Mouse (Mus musculus): Measurements from ENCODE around the gene Man2a2.

The Man2a2 gene

GRCm38 (mm10) chr7:80371041-80371751, at the start of gene Man2a2:
TSS of gene Man2a2 (minus strand) at chr7:80371375.
- in situ Hi-C loops (cut with MboI, MseI) = no loop called here

GRCm38 (mm10) chr7:80420586-80420985, 49.4 kb upstream of the Man2a2 start:
- in situ Hi-C loops (cut with MboI, MseI) = loop anchor here (25.0 kb wide), 1 partner anchor 1442 kb away; the partner anchor contains the start of genes Gm10160 and Tm6sf1

- in situ Hi-C loops (cut with MboI, MseI) = loop anchor here (25.0 kb wide), 1 partner anchor 1443 kb away; the partner anchor contains the start of genes Gm10160 and Tm6sf1
These were observed 48.1 kb upstream of the Man2a2 start for GRCm38 (mm10) chr7:80419278-80419677.

GRCm38 (mm10) chr7:80418036-80418435, 46.9 kb upstream of the Man2a2 start:
- in situ Hi-C loops (cut with MboI, MseI) = loop anchor here (25.0 kb wide), 1 partner anchor 1444 kb away; the partner anchor contains the start of genes Gm10160 and Tm6sf1

- in situ Hi-C loops (cut with MboI, MseI) = loop anchor here (25.0 kb wide), 1 partner anchor 1445 kb away; the partner anchor contains the start of genes Gm10160 and Tm6sf1
These were observed 46.4 kb upstream of the Man2a2 start for GRCm38 (mm10) chr7:80417601-80418000.

GRCm38 (mm10) chr7:80416969-80417368, 45.8 kb upstream of the Man2a2 start:
- in situ Hi-C loops (cut with MboI, MseI) = loop anchor here (25.0 kb wide), 1 partner anchor 1445 kb away; the partner anchor contains the start of genes Gm10160 and Tm6sf1

GRCm38 (mm10) chr7:80414303-80414855, 43.2 kb upstream of the Man2a2 start:
- in situ Hi-C loops (cut with MboI, MseI) = loop anchor here (25.0 kb wide), 1 partner anchor 1448 kb away; the partner anchor contains the start of genes Gm10160 and Tm6sf1

GRCm38 (mm10) chr7:80413512-80414302, 42.5 kb upstream of the Man2a2 start:
- in situ Hi-C loops (cut with MboI, MseI) = loop anchor here (25.0 kb wide), 1 partner anchor 1449 kb away; the partner anchor contains the start of genes Gm10160 and Tm6sf1

- in situ Hi-C loops (cut with MboI, MseI) = loop anchor here (25.0 kb wide), 1 partner anchor 1450 kb away; the partner anchor contains the start of genes Gm10160 and Tm6sf1
These were observed 41.6 kb upstream of the Man2a2 start for GRCm38 (mm10) chr7:80412781-80413180.

GRCm38 (mm10) chr7:80412279-80412678, 41.1 kb upstream of the Man2a2 start:
- in situ Hi-C loops (cut with MboI, MseI) = loop anchor here (25.0 kb wide), 1 partner anchor 1450 kb away; the partner anchor contains the start of genes Gm10160 and Tm6sf1

GRCm38 (mm10) chr7:80410380-80410779, 39.2 kb upstream of the Man2a2 start:
- in situ Hi-C loops (cut with MboI, MseI) = loop anchor here (25.0 kb wide), 1 partner anchor 1452 kb away; the partner anchor contains the start of genes Gm10160 and Tm6sf1

- in situ Hi-C loops (cut with MboI, MseI) = loop anchor here (25.0 kb wide), 1 partner anchor 1455 kb away; the partner anchor contains the start of genes Gm10160 and Tm6sf1
These were observed 36.5 kb upstream of the Man2a2 start for GRCm38 (mm10) chr7:80407712-80408111.

GRCm38 (mm10) chr7:80406186-80406585, 35.0 kb upstream of the Man2a2 start:
- in situ Hi-C loops (cut with MboI, MseI) = loop anchor here (25.0 kb wide), 1 partner anchor 1456 kb away; the partner anchor contains the start of genes Gm10160 and Tm6sf1

- in situ Hi-C loops (cut with MboI, MseI) = loop anchor here (25.0 kb wide), 1 partner anchor 1457 kb away; the partner anchor contains the start of genes Gm10160 and Tm6sf1
These were observed 34.1 kb upstream of the Man2a2 start, which contains the start of gene Furin for GRCm38 (mm10) chr7:80405188-80405695. TSS of gene Furin (minus strand) at chr7:80405436.

GRCm38 (mm10) chr7:80404101-80404894, 33.1 kb upstream of the Man2a2 start:
- in situ Hi-C loops (cut with MboI, MseI) = loop anchor here (25.0 kb wide), 1 partner anchor 1458 kb away; the partner anchor contains the start of genes Gm10160 and Tm6sf1

- in situ Hi-C loops (cut with MboI, MseI) = loop anchor here (25.0 kb wide), 1 partner anchor 1459 kb away; the partner anchor contains the start of genes Gm10160 and Tm6sf1
These were observed 32.4 kb upstream of the Man2a2 start for GRCm38 (mm10) chr7:80403551-80403950.

GRCm38 (mm10) chr7:80402651-80403321, 31.6 kb upstream of the Man2a2 start:
- in situ Hi-C loops (cut with MboI, MseI) = loop anchor here (25.0 kb wide), 1 partner anchor 1460 kb away; the partner anchor contains the start of genes Gm10160 and Tm6sf1

GRCm38 (mm10) chr7:80401860-80402641, 30.9 kb upstream of the Man2a2 start:
- in situ Hi-C loops (cut with MboI, MseI) = loop anchor here (25.0 kb wide), 1 partner anchor 1460 kb away; the partner anchor contains the start of genes Gm10160 and Tm6sf1

Data from T-helper 2 cell (primary cell).